Mouse (Mus musculus) E14TG2a.4 (cell line): ENCODE data around the gene Cdk6.
"Not testable (repeated sequence)": the region's sequence is repeated elsewhere in the genome, so short reads cannot be mapped to it uniquely, and the experiment has no call there.

Source experiments
- H3K27me3 ChIP-seq: 2 replicates; pipeline ENCODE4 v1.6.1; 2014; ENCODE audit warnings: low read length, control low read depth; ENCODE audit not compliant: insufficient read depth
- H3K36me3 ChIP-seq: 2 replicates; pipeline ENCODE4 v1.6.1; 2014; ENCODE audit warnings: low read length, control low read depth; ENCODE audit not compliant: insufficient read depth
- H3K4me1 ChIP-seq: replicated peaks from 2 replicates; pipeline ENCODE4 v1.6.1; 2014; ENCODE audit warnings: low read depth, low read length, control low read depth
- H3K4me3 ChIP-seq: replicated peaks from 2 replicates; pipeline ENCODE4 v1.5.1; 2014; ENCODE audit warnings: mild to moderate bottlenecking, low read length
- H3K9me3 ChIP-seq: 2 replicates; pipeline ENCODE4 v1.6.1; 2014; ENCODE audit warnings: low read length, control low read depth
- CTCF ChIP-seq: conservative IDR thresholded peaks from 2 replicates; pipeline ENCODE4 v1.5.1; 2014; ENCODE audit warnings: low read length
- NANOG ChIP-seq: IDR thresholded peaks from 2 replicates; pipeline ENCODE4 v1.6.1; 2014; ENCODE audit warnings: borderline replicate concordance, low read length, mixed read lengths
- POU5F1 ChIP-seq: IDR thresholded peaks from 2 replicates; pipeline ENCODE4 v1.6.1; 2014; ENCODE audit warnings: low read length, borderline replicate concordance

The Cdk6 gene

GRCm38 (mm10) chr5:3342771-3343565, 1.7 kb downstream of the Cdk6 start:
- Histone ChIP-seq H3K36me3 (peaks cover 18% of the 10 kb centered on the region), H3K27me3 (no peaks in the 10 kb centered on the region), H3K4me3 (peak overlapping the region; percentile 89), H3K9me3 (no peaks in the 10 kb centered on the region), H3K4me1 (peaks cover 18% of the 10 kb centered on the region)
- TF ChIP-seq CTCF (no peak), POU5F1 (no peak)

- Histone ChIP-seq H3K27me3 (no peaks in the 10 kb centered on the region), H3K4me3 (peak overlapping the region; percentile 89), H3K4me1 (peaks cover 18% of the 10 kb centered on the region), H3K9me3 (no peaks in the 10 kb centered on the region), H3K36me3 (peaks cover 25% of the 10 kb centered on the region)
- TF ChIP-seq CTCF (no peak), NANOG (no peak), POU5F1 (no peak)
Measured at GRCm38 (mm10) chr5:3343566-3344080, 2.3 kb downstream of the Cdk6 start.

GRCm38 (mm10) chr5:3344081-3344631, 2.9 kb downstream of the Cdk6 start:
- Histone ChIP-seq H3K36me3 (peaks cover 27% of the 10 kb centered on the region), H3K4me1 (peaks cover 18% of the 10 kb centered on the region), H3K4me3 (peak overlapping the region; percentile 89), H3K9me3 (no peaks in the 10 kb centered on the region), H3K27me3 (no peaks in the 10 kb centered on the region)
- peak; percentile 36 for TF ChIP-seq CTCF
- TF ChIP-seq NANOG, result no peak
- TF ChIP-seq POU5F1, result no peak

- H3K4me3 ChIP-seq, result peak overlapping the region; percentile 89; the same call in 1 of the 2 replicates
- peaks cover 32% of the 10 kb centered on the region for H3K36me3 ChIP-seq
- H3K9me3 ChIP-seq, H3K27me3 ChIP-seq: not testable (repeated sequence)
- H3K4me1 ChIP-seq, result peaks cover 19% of the 10 kb centered on the region
Measured at GRCm38 (mm10) chr5:3345540-3345939, 4.3 kb downstream of the Cdk6 start.

GRCm38 (mm10) chr5:3349393-3349792, 8.1 kb downstream of the Cdk6 start:
- H3K4me3 ChIP-seq, H3K27me3 ChIP-seq, H3K9me3 ChIP-seq: not testable (repeated sequence)
- Histone ChIP-seq H3K4me1 (peaks cover 41% of the 10 kb centered on the region), H3K36me3 (peaks cover 34% of the 10 kb centered on the region)

- H3K9me3 ChIP-seq, H3K27me3 ChIP-seq, H3K4me3 ChIP-seq: not testable (repeated sequence)
- Histone ChIP-seq H3K4me1 (peaks cover 48% of the 10 kb centered on the region), H3K36me3 (peaks cover 44% of the 10 kb centered on the region)
Measured at GRCm38 (mm10) chr5:3351836-3352235, 10.6 kb downstream of the Cdk6 start.

GRCm38 (mm10) chr5:3352314-3352713, 11.0 kb downstream of the Cdk6 start:
- no peak for TF ChIP-seq POU5F1
- TF ChIP-seq NANOG, result no peak
- TF ChIP-seq CTCF, result no peak
- H3K4me1 ChIP-seq, result peaks cover 48% of the 10 kb centered on the region
- no peaks in the 10 kb centered on the region for H3K27me3 ChIP-seq
- no peak overlapping the region for H3K4me3 ChIP-seq
- H3K9me3 ChIP-seq, result no peaks in the 10 kb centered on the region
- peaks cover 44% of the 10 kb centered on the region for H3K36me3 ChIP-seq

GRCm38 (mm10) chr5:3352827-3353226, 11.5 kb downstream of the Cdk6 start:
- no peaks in the 10 kb centered on the region for H3K9me3 ChIP-seq
- peaks cover 48% of the 10 kb centered on the region for H3K4me1 ChIP-seq
- no peak overlapping the region for H3K4me3 ChIP-seq
- H3K36me3 ChIP-seq, result peaks cover 44% of the 10 kb centered on the region
- TF ChIP-seq NANOG (no peak), CTCF (no peak), POU5F1 (no peak)
- no peaks in the 10 kb centered on the region for H3K27me3 ChIP-seq

- TF ChIP-seq CTCF (no peak), NANOG (no peak), POU5F1 (no peak)
Measured at GRCm38 (mm10) chr5:3354307-3354706, 13.0 kb downstream of the Cdk6 start.

More at GRCm38 (mm10) chr5:3354307-3354706, 13.0 kb downstream of the Cdk6 start:
- Histone ChIP-seq H3K9me3 (no peaks in the 10 kb centered on the region), H3K4me1 (peaks cover 50% of the 10 kb centered on the region), H3K4me3 (no peak overlapping the region), H3K36me3 (peaks cover 42% of the 10 kb centered on the region), H3K27me3 (no peaks in the 10 kb centered on the region)
